Mouse (Mus musculus) ES-Bruce4 (cell line): ENCODE data around the gene Pacrg. TPM values are rescaled to one million over a fixed set of nuclear protein-coding genes. Genes with fewer than 3 reads are reported as not detected.

Experiments used
- H3K27ac ChIP-seq: 2 replicates; pipeline ENCODE4 v1.5.1; 2012; ENCODE audit warnings: low read length, inconsistent platforms; ENCODE audit not compliant: insufficient read depth
- H3K27me3 ChIP-seq: 2 replicates; pipeline ENCODE4 v1.6.1; 2012; ENCODE audit warnings: mild to moderate bottlenecking, low read length, inconsistent platforms; ENCODE audit not compliant: control insufficient read depth, poor library complexity, insufficient read depth, severe bottlenecking
- H3K36me3 ChIP-seq: 2 replicates; pipeline ENCODE4 v1.6.1; 2012; ENCODE audit warnings: inconsistent platforms, mild to moderate bottlenecking, low read length, moderate library complexity; ENCODE audit not compliant: control insufficient read depth, poor library complexity, insufficient read depth, severe bottlenecking
- H3K4me1 ChIP-seq: one replicate; pipeline ENCODE4 v1.8.1; 2011; ENCODE audit warnings: low read length; ENCODE audit not compliant: control insufficient read depth, insufficient read depth
- H3K4me3 ChIP-seq: 2 replicates; pipeline ENCODE4 v1.5.1; 2011; ENCODE audit warnings: low read depth, mild to moderate bottlenecking, low read length
- H3K9ac ChIP-seq: 2 replicates; pipeline ENCODE4 v1.6.1; 2012; ENCODE audit warnings: low read depth, mild to moderate bottlenecking, inconsistent platforms; ENCODE audit not compliant: poor library complexity, severe bottlenecking
- H3K9me3 ChIP-seq: replicated peaks from 2 replicates; pipeline ENCODE4 v1.6.1; 2012; ENCODE audit warnings: mild to moderate bottlenecking, low read length, inconsistent platforms; ENCODE audit not compliant: control insufficient read depth, poor library complexity, insufficient read depth, severe bottlenecking
- CTCF ChIP-seq: IDR thresholded peaks from one replicate; pipeline ENCODE4 v1.8.1; 2011; ENCODE audit warnings: low read depth, low read length
- EP300 ChIP-seq: IDR thresholded peaks from 2 replicates; pipeline ENCODE4 v1.6.1; 2011; ENCODE audit warnings: low read depth, low read length; ENCODE audit not compliant: insufficient read depth
- POLR2A ChIP-seq: IDR thresholded peaks from one replicate; pipeline ENCODE4 v1.8.1; 2011; ENCODE audit warnings: low read length; ENCODE audit not compliant: insufficient read depth
- polyA plus RNA-seq: library from polyadenylated mRNA; stranded (reverse); fragments of >200 nt; gene quantifications from 2 replicates; pipeline ENCODE4 v1.2.4, GENCODE M21; 2011; ENCODE audit warnings: low read depth; ENCODE audit not compliant: missing spikeins, insufficient read depth, insufficient read length

Gene Pacrg
- polyA plus RNA-seq, 1 experiment: 0.54 TPM

- Histone ChIP-seq H3K4me3 (no peak overlapping the region), H3K27ac (no peak overlapping the region), H3K27me3 (no peaks in the 10 kb centered on the region), H3K4me1 (peaks cover 2% of the 10 kb centered on the region), H3K36me3 (no peaks in the 10 kb centered on the region), H3K9ac (no peak overlapping the region), H3K9me3 (no peaks in the 10 kb centered on the region)
- no peak for TF ChIP-seq POLR2A
- TF ChIP-seq CTCF: no peak
- no peak for TF ChIP-seq EP300
Measured at GRCm38 (mm10) chr17:10467102-10467501, 373.0 kb downstream of the Pacrg start.

GRCm38 (mm10) chr17:10465467-10465866 lies 374.6 kb downstream of the Pacrg start:
- no peaks in the 10 kb centered on the region for H3K36me3 ChIP-seq
- H3K27ac ChIP-seq: no peak overlapping the region
- no peak overlapping the region for H3K9ac ChIP-seq
- no peak for TF ChIP-seq EP300
- TF ChIP-seq CTCF: no peak
- no peak for TF ChIP-seq POLR2A
- H3K9me3 ChIP-seq: no peaks in the 10 kb centered on the region
- no peaks in the 10 kb centered on the region for H3K27me3 ChIP-seq
- peaks cover 2% of the 10 kb centered on the region for H3K4me1 ChIP-seq
- H3K4me3 ChIP-seq: no peak overlapping the region

- H3K9ac ChIP-seq: no peak overlapping the region
- no peaks in the 10 kb centered on the region for H3K36me3 ChIP-seq
- no peak overlapping the region for H3K4me3 ChIP-seq
- no peaks in the 10 kb centered on the region for H3K27me3 ChIP-seq
- H3K4me1 ChIP-seq: peaks cover 2% of the 10 kb centered on the region
- H3K9me3 ChIP-seq: no peaks in the 10 kb centered on the region
- no peak overlapping the region for H3K27ac ChIP-seq
- TF ChIP-seq CTCF: no peak
- no peak for TF ChIP-seq EP300
- no peak for TF ChIP-seq POLR2A
Measured at GRCm38 (mm10) chr17:10464700-10465099, 375.4 kb downstream of the Pacrg start.

- no peak overlapping the region for H3K4me3 ChIP-seq
Measured at GRCm38 (mm10) chr17:10463626-10464025, 376.5 kb downstream of the Pacrg start.

GRCm38 (mm10) chr17:10460916-10461315 lies 379.2 kb downstream of the Pacrg start:
- Histone ChIP-seq H3K27ac (no peak overlapping the region), H3K4me3 (no peak overlapping the region), H3K9ac (no peak overlapping the region), H3K4me1 (peaks cover 4% of the 10 kb centered on the region), H3K27me3 (no peaks in the 10 kb centered on the region), H3K36me3 (no peaks in the 10 kb centered on the region), H3K9me3 (no peaks in the 10 kb centered on the region)
- no peak for TF ChIP-seq POLR2A
- TF ChIP-seq EP300: no peak
- no peak for TF ChIP-seq CTCF

More at GRCm38 (mm10) chr17:10463626-10464025, 376.5 kb downstream of the Pacrg start:
- no peaks in the 10 kb centered on the region for H3K9me3 ChIP-seq
- no peak overlapping the region for H3K9ac ChIP-seq
- no peaks in the 10 kb centered on the region for H3K36me3 ChIP-seq
- peaks cover 2% of the 10 kb centered on the region for H3K4me1 ChIP-seq
- no peak overlapping the region for H3K27ac ChIP-seq
- H3K27me3 ChIP-seq: no peaks in the 10 kb centered on the region
- TF ChIP-seq CTCF (no peak), POLR2A (no peak), EP300 (no peak)

- no peak overlapping the region for H3K9ac ChIP-seq
- H3K36me3 ChIP-seq: no peaks in the 10 kb centered on the region
- no peak overlapping the region for H3K27ac ChIP-seq
- H3K27me3 ChIP-seq: no peaks in the 10 kb centered on the region
- H3K4me3 ChIP-seq: no peak overlapping the region
- no peaks in the 10 kb centered on the region for H3K9me3 ChIP-seq
- peaks cover 4% of the 10 kb centered on the region for H3K4me1 ChIP-seq
- no peak for TF ChIP-seq CTCF
- TF ChIP-seq EP300: no peak
- no peak for TF ChIP-seq POLR2A
Measured at GRCm38 (mm10) chr17:10458743-10459142, 381.4 kb downstream of the Pacrg start.
